ENCODE assay signal across 14 mouse cellular contexts in genomic region chr5:66549691-66550090, GRCm38 (mm10).
"Had no signal": no experiment of that assay in that cellular context is flagged by ENCODE, and none has a peak within 500 bp of the region (broad histone marks: within the 10 kb centered on the region; RNA-seq: fewer than 3 reads in every experiment).

No protein-coding gene starts in this region.

- H3K27me3 ChIP-seq: liver, embryonic 13.5 days; megakaryocyte, embryonic 14.5 days; midbrain, embryonic 12.5 days; midbrain, embryonic 15.5 days had no signal

- H3K36me3 ChIP-seq: liver, embryonic 13.5 days; midbrain, embryonic 12.5 days; midbrain, embryonic 15.5 days had no signal

- H3K4me1 ChIP-seq: liver, embryonic 13.5 days; megakaryocyte, embryonic 14.5 days had no signal

- H3K9me3 ChIP-seq: liver, embryonic 13.5 days; midbrain, embryonic 12.5 days; midbrain, embryonic 15.5 days had no signal

- H3K27ac ChIP-seq: left cerebral cortex, adult 2 months; liver, embryonic 13.5 days; midbrain, embryonic 12.5 days; midbrain, embryonic 15.5 days had no signal

- DNase-seq: kidney, adult 18-20 months; kidney, adult 9 months; kidney, postnatal 14 days; kidney, postnatal 4 days; liver, embryonic 13.5 days; lung, adult 2 months; lung, postnatal 36 days; thymus, adult 18-20 months; thymus, postnatal 36 days had no signal

- H3K9ac ChIP-seq: liver, embryonic 13.5 days; midbrain, embryonic 12.5 days; midbrain, embryonic 15.5 days had no signal

- H3K4me3 ChIP-seq: left cerebral cortex, adult 2 months; liver, embryonic 13.5 days; megakaryocyte, embryonic 14.5 days; midbrain, embryonic 12.5 days; midbrain, embryonic 15.5 days had no signal

- H3K4me2 ChIP-seq: liver, embryonic 13.5 days; midbrain, embryonic 12.5 days; midbrain, embryonic 15.5 days had no signal

- ATAC-seq: lung, postnatal 0 days; midbrain, embryonic 15.5 days had no signal
